Mouse (Mus musculus) heart, embryonic 14.5 days (tissue): ENCODE measurements at regions not wholly inside any gene's neighbourhood (a gene's known extent, or its start where the extent isn't known, plus 50 kb on each side); places are given as distances from the start of the nearest gene placed in this dataset.

Source experiments
- ATAC-seq: fragments of 200-750 bp; cut with Nextera tagmentation; 2 replicates; pipeline ENCODE4 v1.8.0; 2017; ENCODE audit warnings: low read depth, moderate TSS enrichment; ENCODE audit not compliant: insufficient number of reproducible peaks, insufficient read depth, low FRiP score
- H3K27ac ChIP-seq, 2 experiments: fragments of 200-500 bp in 1 of 2; fragments of 300-500 bp in 1 of 2; sonication (generic) in 1 of 2; replicated peaks in 1 of 2; 2 replicates each; pipeline ENCODE4 v1.5.1; 2012 to 2014; ENCODE audit warnings: low read depth in 2 of 2, low read length in 2 of 2, control low read depth in 1 of 2, mild to moderate bottlenecking in 1 of 2, mixed read lengths in 1 of 2; ENCODE audit not compliant: control insufficient read depth in 1 of 2, insufficient read depth in 1 of 2
- H3K27me3 ChIP-seq: fragments of 300-500 bp; sonication (generic); 2 replicates; pipeline ENCODE4 v1.6.1; 2014; ENCODE audit warnings: mild to moderate bottlenecking, low read length, control low read depth; ENCODE audit not compliant: control insufficient read depth, insufficient read depth
- H3K36me3 ChIP-seq: fragments of 300-500 bp; sonication (generic); 2 replicates; pipeline ENCODE4 v1.6.1; 2014; ENCODE audit warnings: mild to moderate bottlenecking, control low read depth, low read length, mixed read lengths; ENCODE audit not compliant: control insufficient read depth, insufficient read depth
- H3K4me1 ChIP-seq, 2 experiments: fragments of 200-500 bp in 1 of 2; fragments of 300-500 bp in 1 of 2; sonication (generic) in 1 of 2; 2 replicates each; pipeline ENCODE4 v1.6.1; 2012 to 2014; ENCODE audit warnings: low read length in 2 of 2, control low read depth in 1 of 2, mixed read lengths in 1 of 2; ENCODE audit not compliant: control insufficient read depth in 2 of 2, insufficient read depth in 2 of 2
- H3K4me2 ChIP-seq: fragments of 300-500 bp; sonication (generic); 2 replicates; pipeline ENCODE4 v1.6.1; 2014; ENCODE audit warnings: mild to moderate bottlenecking, low read length
- H3K4me3 ChIP-seq, 2 experiments: fragments of 200-500 bp in 1 of 2; fragments of 300-500 bp in 1 of 2; sonication (generic) in 1 of 2; 2 replicates each; pipeline ENCODE4 v1.5.1; 2012 to 2014; ENCODE audit warnings: low read length in 2 of 2, mild to moderate bottlenecking in 2 of 2, control low read depth in 1 of 2, low read depth in 1 of 2, moderate library complexity in 1 of 2; ENCODE audit not compliant: control insufficient read depth in 1 of 2, insufficient read depth in 1 of 2
- H3K9ac ChIP-seq: fragments of 300-500 bp; sonication (generic); 2 replicates; pipeline ENCODE4 v1.6.1; 2014; ENCODE audit warnings: mild to moderate bottlenecking, low read length
- H3K9me3 ChIP-seq: fragments of 300-500 bp; sonication (generic); 2 replicates; pipeline ENCODE4 v1.6.1; 2016; ENCODE audit warnings: low read length, control low read depth; ENCODE audit not compliant: control insufficient read depth
- WGBS: fragments of 180-500 bp; shearing (Covaris S2); extraction: QIAGEN DNeasy Blood & Tissue Kit; methylation state at CpG from one replicate; pipeline ENCODE4 v1.1.7; 2014; 5-methylcytosine and 5-hydroxymethylcytosine counted together

DNA sequence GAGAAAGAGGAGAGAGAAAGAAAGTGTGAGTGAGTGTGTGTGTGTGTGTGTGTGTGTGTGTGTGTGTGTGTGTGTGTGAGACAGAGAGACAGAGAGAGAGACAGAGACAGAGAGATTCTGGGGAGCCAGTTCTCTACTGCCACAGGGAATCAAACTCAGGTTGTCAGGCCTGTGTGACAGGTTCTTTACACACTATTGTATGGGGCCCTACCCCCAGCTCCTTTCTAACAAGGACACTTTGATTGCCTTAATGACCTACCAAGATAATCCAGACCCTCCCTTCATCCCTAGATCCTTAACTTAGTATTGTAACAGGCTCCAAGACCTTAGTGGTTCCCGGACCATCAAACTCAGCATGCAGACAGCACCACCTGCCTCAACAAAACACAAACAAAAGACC is 53.9 kb upstream of the Map4k3 start:
- no peaks in the 10 kb centered on the region for H3K27me3 ChIP-seq
- 50% methylated on average over 1 of the region's 1 CpGs for WGBS
- no peak overlapping the region for H3K4me2 ChIP-seq
- peaks cover 4 to 6% of the 10 kb centered on the region in 2 experiments; a peak in 3 of 4 replicates for H3K4me1 ChIP-seq
- no peak overlapping the region for H3K9ac ChIP-seq
- H3K36me3 ChIP-seq = no peaks in the 10 kb centered on the region
- no peak for ATAC-seq
- H3K9me3 ChIP-seq = 0 out of 2 replicates have a peak, but pooled peaks cover 3% of the 10 kb centered on the region
- no peak overlapping the region for H3K27ac ChIP-seq
- no peak overlapping the region for H3K4me3 ChIP-seq

DNA sequence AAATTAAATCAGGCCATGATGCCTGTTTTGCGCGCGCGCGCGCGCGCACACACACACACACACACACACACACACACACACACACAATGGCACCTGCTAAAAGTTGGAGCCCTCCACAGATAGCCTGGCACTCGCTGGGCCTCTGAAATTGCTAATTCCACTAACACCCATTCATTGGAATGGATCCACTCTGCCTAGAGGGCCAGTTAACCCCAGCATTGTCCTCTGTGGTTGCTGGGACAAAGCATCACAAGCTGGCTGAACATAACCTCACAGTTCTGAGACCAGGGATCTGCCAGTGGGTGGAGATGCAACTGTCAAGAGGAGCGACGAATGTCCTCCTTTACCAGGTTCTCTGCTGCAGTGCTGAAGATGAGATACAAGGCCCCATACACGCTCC is 53.3 kb upstream of the Map4k3 start:
- ATAC-seq = no peak
- Histone ChIP-seq H3K27me3 (no peaks in the 10 kb centered on the region), H3K4me1 (peaks cover 4 to 6% of the 10 kb centered on the region in 2 experiments; a peak in 3 of 4 replicates), H3K4me3 (no peak overlapping the region), H3K4me2 (no peak overlapping the region), H3K9me3 (0 out of 2 replicates have a peak, but pooled peaks cover 3% of the 10 kb centered on the region), H3K27ac (no peak overlapping the region), H3K36me3 (no peaks in the 10 kb centered on the region), H3K9ac (no peak overlapping the region)
- 95% methylated on average over 12 of the region's 12 CpGs for WGBS

DNA sequence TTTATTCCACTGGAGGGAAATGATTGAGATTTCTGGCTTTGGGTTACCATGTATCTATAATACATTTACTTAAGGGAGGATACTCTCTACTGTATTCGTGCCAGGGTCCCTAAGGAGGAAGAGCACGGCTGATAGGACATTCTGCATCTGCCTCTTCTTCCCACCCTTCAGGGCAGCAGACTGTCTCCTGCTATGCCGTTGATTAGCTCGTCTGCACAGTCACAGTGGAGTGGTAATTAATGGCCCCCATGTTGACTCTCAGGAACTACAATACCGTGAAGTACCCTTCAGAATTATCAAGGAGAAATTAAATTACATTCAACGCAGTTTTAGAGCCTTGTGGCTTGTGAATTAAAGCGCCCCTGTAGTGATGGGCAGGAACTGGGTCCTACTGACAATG is 52.0 kb upstream of the Map4k3 start:
- Histone ChIP-seq H3K4me1 (peaks cover 0 to 6% of the 10 kb centered on the region in 2 experiments; a peak in 1 of 4 replicates), H3K4me2 (no peak overlapping the region), H3K27me3 (no peaks in the 10 kb centered on the region), H3K9ac (no peak overlapping the region), H3K36me3 (no peaks in the 10 kb centered on the region), H3K4me3 (no peak overlapping the region), H3K9me3 (0 out of 2 replicates have a peak, but pooled peaks cover 3% of the 10 kb centered on the region), H3K27ac (peak overlapping the region in 1 of 2 experiments; percentile 12; a peak in 1 of 4 replicates)
- 57% methylated on average over 7 of the region's 7 CpGs for WGBS
- no peak for ATAC-seq

DNA sequence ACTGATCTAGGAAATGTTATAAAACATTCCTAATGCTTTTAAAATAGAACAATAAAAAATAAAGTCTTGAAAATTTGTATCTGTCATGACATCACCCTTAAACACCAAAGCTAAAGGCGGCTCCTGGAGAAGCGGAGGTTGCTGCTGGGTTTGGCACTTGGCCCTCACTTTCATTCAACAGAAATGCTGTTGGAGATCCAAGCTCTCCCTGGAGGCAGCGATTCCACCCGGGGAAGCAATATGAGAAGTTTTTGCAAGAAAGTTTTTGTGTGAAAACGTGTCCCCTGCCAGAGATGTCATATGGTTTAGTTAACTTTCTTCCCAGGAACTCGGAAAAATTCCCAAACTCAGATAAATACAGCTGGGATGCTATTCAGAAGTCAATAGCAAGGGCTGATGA is 51.5 kb upstream of the Map4k3 start:
- Histone ChIP-seq H3K4me2 (no peak overlapping the region), H3K27me3 (no peaks in the 10 kb centered on the region), H3K4me1 (peaks cover 0 to 5% of the 10 kb centered on the region in 2 experiments; a peak in 1 of 4 replicates), H3K36me3 (no peaks in the 10 kb centered on the region), H3K27ac (no peak overlapping the region), H3K9me3 (0 out of 2 replicates have a peak, but pooled peaks cover 3% of the 10 kb centered on the region), H3K9ac (no peak overlapping the region), H3K4me3 (no peak overlapping the region)
- WGBS = 65% methylated on average over 6 of the region's 6 CpGs
- no peak for ATAC-seq
